8 mouse cellular contexts compared by ENCODE assay signal in genomic region chr2:27758414-27759301, GRCm38 (mm10).
DNase-seq lines count a peak whose midpoint lies in the region; ATAC-seq and TF ChIP-seq lines count a peak whose summit lies in the region.

No protein-coding gene starts in this region.

- no peak for TF ChIP-seq POLR2A in liver, adult 2 months (IDR thresholded peaks at IDR 0.05; ENCODE audit: extremely low read depth, insufficient read depth, low read length)

- no peak overlapping the region for H3K4me3 ChIP-seq in forebrain, embryonic 15.5 days
- peak overlapping the region; percentile 15; the same call in 1 of the 2 replicates for H3K4me3 ChIP-seq in heart, embryonic 16.5 days (ENCODE audit: low read length)
- no peak overlapping the region for H3K4me3 ChIP-seq in liver, adult 2 months (ENCODE audit: insufficient read depth, low read depth, low read length)
- no peak overlapping the region for H3K4me3 ChIP-seq in neural tube, embryonic 15.5 days (replicated peaks)

- no peak overlapping the region for H3K9ac ChIP-seq in forebrain, embryonic 15.5 days (replicated peaks)
- peak overlapping the region; percentile 36 for H3K9ac ChIP-seq in heart, embryonic 16.5 days (ENCODE audit: low read length)
- peak overlapping the region; percentile 22 for H3K9ac ChIP-seq in liver, adult 2 months (ENCODE audit: low read depth, low read length)
- no peak overlapping the region for H3K9ac ChIP-seq in neural tube, embryonic 15.5 days (replicated peaks)

- TF ChIP-seq CTCF in liver, adult 2 months (IDR thresholded peaks at IDR 0.05; ENCODE audit: low read depth, low read length): no peak

- H3K79me2 ChIP-seq in liver, adult 2 months (ENCODE audit: control insufficient read depth, insufficient read depth, low read length): no peaks in the 10 kb centered on the region

- ATAC-seq in cerebellum, adult (ENCODE audit: insufficient number of reproducible peaks, low FRiP score, low TSS enrichment): peak; percentile 50
- peak; percentile 72 for ATAC-seq in forebrain, embryonic 15.5 days (replicated peaks)
- ATAC-seq in heart, embryonic 16.5 days (replicated peaks; ENCODE audit: extremely low read depth, insufficient read depth, low FRiP score): peak; percentile 75
- peak; percentile 44; the same call in 1 of the 2 replicates for ATAC-seq in neural tube, embryonic 15.5 days (ENCODE audit: low FRiP score)

- no peaks in the 10 kb centered on the region for H3K9me3 ChIP-seq in forebrain, embryonic 15.5 days
- no peaks in the 10 kb centered on the region for H3K9me3 ChIP-seq in heart, embryonic 16.5 days (replicated peaks; ENCODE audit: control insufficient read depth, low read length)
- no peaks in the 10 kb centered on the region for H3K9me3 ChIP-seq in neural tube, embryonic 15.5 days (replicated peaks)

- DNase-seq in 3T3-L1 (ENCODE audit: low read depth, low spot score): peak; percentile 98
- DNase-seq in kidney, postnatal 25 days: peak; percentile 98 to 99
- peak; percentile 96 for DNase-seq in liver, adult 2 months (ENCODE audit: extremely low read depth, low read depth, low spot score)
- peak; percentile 82 for DNase-seq in urinary bladder, postnatal 25 days (ENCODE audit: low spot score)

- H3K36me3 ChIP-seq in forebrain, embryonic 15.5 days: no peaks in the 10 kb centered on the region
- peaks cover 35% of the 10 kb centered on the region for H3K36me3 ChIP-seq in heart, embryonic 16.5 days (ENCODE audit: control insufficient read depth, insufficient read depth)
- peaks cover 47% of the 10 kb centered on the region for H3K36me3 ChIP-seq in liver, adult 2 months (ENCODE audit: control insufficient read depth, insufficient read depth, low read length)
- H3K36me3 ChIP-seq in neural tube, embryonic 15.5 days: peaks cover 6% of the 10 kb centered on the region; the same call in 1 of the 2 replicates

- peak overlapping the region; percentile 74 for H3K27ac ChIP-seq in forebrain, embryonic 15.5 days (replicated peaks)
- H3K27ac ChIP-seq in heart, embryonic 16.5 days (ENCODE audit: low read length): peak overlapping the region; percentile 85
- peak overlapping the region; percentile 69 for H3K27ac ChIP-seq in liver, adult 2 months (replicated peaks; ENCODE audit: insufficient read depth, low read depth, low read length)
- H3K27ac ChIP-seq in neural tube, embryonic 15.5 days (replicated peaks): peak overlapping the region; percentile 82

- H3K27me3 ChIP-seq in forebrain, embryonic 15.5 days: no peaks in the 10 kb centered on the region
- no peaks in the 10 kb centered on the region for H3K27me3 ChIP-seq in heart, embryonic 16.5 days (ENCODE audit: control insufficient read depth, insufficient read depth, low read length)
- no peaks in the 10 kb centered on the region for H3K27me3 ChIP-seq in liver, adult 2 months (ENCODE audit: control insufficient read depth, insufficient read depth, low read length)
- no peaks in the 10 kb centered on the region for H3K27me3 ChIP-seq in neural tube, embryonic 15.5 days (replicated peaks)

- 50% methylated on average over 20 of the region's 20 CpGs for WGBS in forebrain, embryonic 15.5 days
- 34% methylated on average over 20 of the region's 20 CpGs for WGBS in heart, embryonic 16.5 days
- WGBS in liver, adult 2 months: 14% methylated on average over 20 of the region's 20 CpGs
- 46% methylated on average over 20 of the region's 20 CpGs for WGBS in neural tube, embryonic 15.5 days

- H3K4me2 ChIP-seq in forebrain, embryonic 15.5 days (replicated peaks): 0 out of 2 replicates have a peak overlapping the region, but pooled peaks have one; percentile 2
- H3K4me2 ChIP-seq in heart, embryonic 16.5 days (ENCODE audit: low read depth, low read length): peak overlapping the region; percentile 50
- H3K4me2 ChIP-seq in neural tube, embryonic 15.5 days: peak overlapping the region; percentile 14; the same call in 1 of the 2 replicates

- peaks cover 30% of the 10 kb centered on the region for H3K4me1 ChIP-seq in forebrain, embryonic 15.5 days
- H3K4me1 ChIP-seq in heart, embryonic 16.5 days (ENCODE audit: control insufficient read depth, insufficient read depth, low read length): peaks cover 32% of the 10 kb centered on the region
- H3K4me1 ChIP-seq in liver, adult 2 months (ENCODE audit: control insufficient read depth, insufficient read depth, low read length): peaks cover 34% of the 10 kb centered on the region
- H3K4me1 ChIP-seq in neural tube, embryonic 15.5 days: peaks cover 35% of the 10 kb centered on the region

Comparison
In these comparisons a context has a peak if more than half of its experiments do, and no peak if none do; other contexts are left out.
1. H3K9ac ChIP-seq: peak in heart, embryonic 16.5 days (single experiment) and liver, adult 2 months (single experiment); none in forebrain, embryonic 15.5 days (single experiment) and neural tube, embryonic 15.5 days (single experiment).
2. Peak in every context shown above with its lines, with median percentiles within 50 percentile points of each other: DNase-seq, ATAC-seq, H3K27ac ChIP-seq and H3K4me2 ChIP-seq.